Mouse (Mus musculus): ENCODE measurements at regions not wholly inside any gene's neighbourhood (a gene's known extent, or its start where the extent isn't known, plus 50 kb on each side); places are given as distances from the start of the nearest gene placed in this dataset.

DNA sequence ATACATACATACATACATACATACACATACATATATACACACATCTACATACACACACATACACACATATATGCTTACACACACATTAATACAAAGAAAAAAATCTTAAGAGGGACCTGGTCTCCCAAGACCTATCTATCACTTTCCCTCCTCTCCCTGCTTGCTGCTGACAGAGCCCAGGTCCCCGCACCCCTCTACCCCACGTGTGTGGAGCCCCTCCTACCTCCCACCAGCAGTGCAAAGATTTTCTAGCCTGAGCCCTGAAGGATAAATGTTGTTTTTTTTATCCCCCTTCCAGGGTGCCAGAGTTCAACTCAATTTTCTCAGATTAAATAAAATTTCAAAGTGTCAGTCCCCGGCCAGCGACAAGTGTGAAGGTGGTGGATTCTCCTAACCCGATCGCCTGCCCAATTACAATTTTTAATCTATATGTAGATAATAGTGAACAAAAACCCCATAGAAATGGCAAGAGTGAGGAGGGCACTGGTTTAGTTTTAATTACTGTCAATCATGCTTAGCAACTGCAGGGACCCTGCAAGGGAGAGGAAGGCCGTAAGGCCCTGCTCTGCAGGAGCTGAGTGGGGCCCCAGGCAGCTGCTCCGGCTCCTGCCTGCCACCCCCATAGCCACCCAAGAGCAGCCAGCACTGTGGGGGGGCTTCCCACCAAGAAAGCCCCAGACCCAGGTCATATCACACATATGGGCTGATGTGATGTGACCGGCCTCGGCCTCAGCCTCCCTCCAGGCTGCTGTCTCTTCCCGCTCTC lies 85.7 kb downstream of the Cryba4 start:
- Histone ChIP-seq H3K27ac (no peak overlapping the region), H3K9me3 (no peaks in the 10 kb centered on the region), H3K36me3 (no peaks in the 10 kb centered on the region), H3K4me1 (peaks cover 38% of the 10 kb centered on the region), H3K4me2 (replicated peaks) (no peak overlapping the region), H3K4me3 (no peak overlapping the region), H3K9ac (no peak overlapping the region), H3K27me3 (0 out of 2 replicates have a peak, but pooled peaks cover 5% of the 10 kb centered on the region)
- WGBS: 38% methylated on average over 11 of the region's 11 CpGs
- no peak for ATAC-seq (ENCODE audit: insufficient number of reproducible peaks, insufficient read depth, low FRiP score, low TSS enrichment)

DNA sequence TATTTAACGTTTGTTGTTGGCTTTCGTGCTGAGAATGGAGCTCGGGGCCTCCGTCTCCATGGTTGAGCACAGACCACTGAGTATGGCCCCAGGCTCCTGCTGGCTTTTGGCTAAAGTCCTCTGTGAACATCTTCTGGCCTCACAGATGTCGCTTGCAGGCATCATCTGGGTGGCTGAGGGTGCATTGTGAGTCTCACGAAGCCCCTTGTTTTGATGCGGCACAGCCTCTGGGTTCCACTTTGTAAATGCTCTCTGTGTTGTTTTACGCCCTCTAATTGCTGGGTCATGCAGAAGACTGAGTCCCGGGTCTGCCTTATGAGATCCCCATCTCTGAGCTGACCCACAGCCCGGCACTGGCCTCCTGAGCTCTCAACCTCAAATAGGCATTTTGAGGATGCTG lies 84.5 kb downstream of the Cryba4 start:
- Histone ChIP-seq H3K4me2 (replicated peaks) (no peak overlapping the region), H3K4me1 (peaks cover 26% of the 10 kb centered on the region), H3K27ac (no peak overlapping the region), H3K9ac (no peak overlapping the region), H3K9me3 (no peaks in the 10 kb centered on the region), H3K4me3 (no peak overlapping the region), H3K27me3 (0 out of 2 replicates have a peak, but pooled peaks cover 5% of the 10 kb centered on the region), H3K36me3 (no peaks in the 10 kb centered on the region)
- no peak for ATAC-seq (ENCODE audit: insufficient number of reproducible peaks, insufficient read depth, low FRiP score, low TSS enrichment)
- 47% methylated on average over 10 of the region's 10 CpGs for WGBS

DNA sequence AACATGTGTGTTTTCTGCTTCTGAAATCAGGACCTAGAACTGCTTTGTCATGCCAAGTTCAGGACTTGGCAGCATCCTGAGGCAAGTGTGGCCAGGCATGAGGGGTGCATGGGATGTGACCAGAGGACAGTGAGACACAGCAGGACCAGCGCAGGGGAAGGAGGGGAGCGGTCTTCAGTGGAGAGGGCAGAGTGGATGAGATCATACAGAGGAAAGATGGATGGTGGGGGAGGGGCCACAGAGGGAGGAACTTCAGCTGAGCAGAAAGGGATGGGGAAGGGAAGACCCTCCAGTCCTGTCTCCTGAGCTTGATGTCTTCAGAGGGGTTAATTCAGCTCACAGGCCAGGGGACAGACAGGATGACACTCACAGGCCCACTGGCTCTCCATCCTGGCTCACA lies 81.0 kb downstream of the Cryba4 start:
- H3K4me1 ChIP-seq: peaks cover 18% of the 10 kb centered on the region
- ATAC-seq (ENCODE audit: insufficient number of reproducible peaks, insufficient read depth, low FRiP score, low TSS enrichment): no peak
- H3K9me3 ChIP-seq: no peaks in the 10 kb centered on the region
- H3K4me3 ChIP-seq: no peak overlapping the region
- no peaks in the 10 kb centered on the region for H3K36me3 ChIP-seq
- no peak overlapping the region for H3K4me2 ChIP-seq (replicated peaks)
- no peaks in the 10 kb centered on the region for H3K27me3 ChIP-seq
- no peak overlapping the region for H3K27ac ChIP-seq
- H3K9ac ChIP-seq: no peak overlapping the region
- 81% methylated on average over 2 of the region's 2 CpGs for WGBS

DNA sequence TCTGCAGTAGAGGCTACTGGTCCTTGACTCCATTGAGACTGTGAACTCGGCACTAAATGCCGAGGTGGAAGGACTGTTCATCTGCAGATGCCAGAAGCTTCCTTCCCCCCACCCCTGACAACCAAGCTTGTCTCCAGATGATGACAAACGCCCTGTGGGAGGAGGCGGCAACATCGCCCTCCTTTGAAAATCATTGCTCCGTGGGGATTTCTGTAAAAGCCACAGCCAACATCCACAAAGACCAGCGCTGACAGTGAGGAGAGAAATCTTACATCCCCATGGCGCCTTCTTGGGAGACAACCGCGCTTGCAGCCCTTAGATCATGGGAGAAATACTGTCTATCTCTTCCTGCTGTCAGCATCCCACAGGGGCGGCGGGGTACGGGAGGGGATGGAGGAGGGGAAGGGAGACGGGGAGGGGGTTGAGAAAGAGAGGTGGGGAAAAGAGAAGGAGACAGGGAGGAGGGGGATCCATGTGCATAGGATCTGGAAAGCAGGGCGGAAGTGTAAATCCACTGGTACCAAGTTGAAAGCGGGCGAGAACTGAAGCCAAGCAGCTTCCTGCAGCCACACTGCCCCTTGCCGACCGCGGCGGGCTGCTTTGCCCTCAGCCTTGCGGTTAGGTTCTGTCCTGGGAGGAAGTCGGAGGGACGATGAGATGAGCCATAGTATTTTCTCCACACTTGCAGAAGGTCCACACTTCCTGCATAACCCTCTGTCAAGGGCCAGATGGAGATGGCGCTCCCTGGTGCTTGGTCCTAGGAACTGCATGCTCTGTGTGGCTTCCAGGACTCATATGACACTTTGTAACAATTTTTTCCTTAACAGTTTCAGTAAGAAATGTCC lies 72.9 kb downstream of the Cryba4 start:
- no peak for ATAC-seq (ENCODE audit: insufficient number of reproducible peaks, insufficient read depth, low FRiP score, low TSS enrichment)
- H3K4me1 ChIP-seq: peaks cover 5% of the 10 kb centered on the region; the same call in 1 of the 2 replicates
- H3K36me3 ChIP-seq: no peaks in the 10 kb centered on the region
- H3K4me3 ChIP-seq: peak overlapping the region; percentile 16; the same call in 1 of the 2 replicates
- peak overlapping the region; percentile 45 for H3K4me2 ChIP-seq (replicated peaks)
- H3K9me3 ChIP-seq: no peaks in the 10 kb centered on the region
- H3K27ac ChIP-seq: no peak overlapping the region
- H3K9ac ChIP-seq: peak overlapping the region; percentile 22
- peaks cover 5% of the 10 kb centered on the region; the same call in 1 of the 2 replicates for H3K27me3 ChIP-seq
- 24% methylated on average over 25 of the region's 25 CpGs for WGBS

DNA sequence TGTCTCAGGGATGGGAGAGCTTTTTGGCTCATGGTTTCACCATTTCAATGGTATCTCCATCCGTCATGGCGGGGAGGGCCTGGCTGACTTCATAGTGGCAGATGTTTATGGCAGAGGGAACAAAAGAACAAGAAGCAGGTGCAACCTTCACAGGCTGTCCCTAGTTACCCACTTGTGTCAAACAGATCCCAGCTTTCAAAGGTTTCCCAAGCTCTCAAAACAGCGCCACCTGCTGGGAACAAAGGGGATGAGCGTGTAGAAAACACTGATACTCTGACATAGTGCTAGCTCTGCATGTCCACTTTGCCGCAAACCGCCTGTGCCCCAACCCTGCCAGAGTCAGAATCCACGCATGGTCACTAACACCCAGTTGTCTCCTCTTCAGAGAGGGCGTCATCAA lies 69.5 kb downstream of the Cryba4 start:
- no peak for ATAC-seq (ENCODE audit: insufficient number of reproducible peaks, insufficient read depth, low FRiP score, low TSS enrichment)
- Histone ChIP-seq H3K36me3 (no peaks in the 10 kb centered on the region), H3K27ac (no peak overlapping the region), H3K9me3 (no peaks in the 10 kb centered on the region), H3K4me3 (no peak overlapping the region), H3K27me3 (peaks cover 5% of the 10 kb centered on the region; the same call in 1 of the 2 replicates), H3K4me2 (replicated peaks) (no peak overlapping the region), H3K4me1 (no peaks in the 10 kb centered on the region), H3K9ac (no peak overlapping the region)
- WGBS: 37% methylated on average over 8 of the region's 8 CpGs

GRCm38 (mm10) chr5:112195667-112196066 lies 56.7 kb downstream of the Cryba4 start:
- Histone ChIP-seq H3K27ac (no peak overlapping the region), H3K4me2 (replicated peaks) (no peak overlapping the region), H3K4me1 (0 out of 2 replicates have a peak, but pooled peaks cover 7% of the 10 kb centered on the region), H3K4me3 (no peak overlapping the region), H3K9ac (no peak overlapping the region), H3K9me3 (no peaks in the 10 kb centered on the region), H3K27me3 (no peaks in the 10 kb centered on the region), H3K36me3 (no peaks in the 10 kb centered on the region)
- ATAC-seq (ENCODE audit: insufficient number of reproducible peaks, insufficient read depth, low FRiP score, low TSS enrichment): 0 out of 2 replicates have a peak, but pooled peaks have one; percentile 10
- 48% methylated on average over 6 of the region's 6 CpGs for WGBS

Measured in embryonic facial prominence, embryonic 12.5 days (tissue).